Mouse (Mus musculus) midbrain, embryonic 12.5 days (tissue): ENCODE data around the gene Ppp1r14a. TPM values are rescaled to one million over a fixed set of nuclear protein-coding genes. Genes with fewer than 3 reads are reported as not detected.
A peak's percentile ranks its signal among the peaks of the same experiment; 100 is the strongest.

Source experiments
- ATAC-seq: fragments of 200-750 bp; cut with Nextera tagmentation; 2 replicates; pipeline ENCODE4 v1.8.0; 2017; ENCODE audit warnings: low read depth, moderate TSS enrichment, moderate library complexity; ENCODE audit not compliant: low FRiP score
- H3K27ac ChIP-seq: fragments of 300-500 bp; sonication (generic); replicated peaks from 2 replicates; pipeline ENCODE4 v1.5.1; 2016; ENCODE audit warnings: mild to moderate bottlenecking
- H3K27me3 ChIP-seq: fragments of 300-500 bp; sonication (generic); 2 replicates; pipeline ENCODE4 v1.6.1; 2016; ENCODE audit warnings: mild to moderate bottlenecking
- H3K36me3 ChIP-seq: fragments of 300-500 bp; sonication (generic); 2 replicates; pipeline ENCODE4 v1.6.1; 2016
- H3K4me1 ChIP-seq: fragments of 300-500 bp; sonication (generic); 2 replicates; pipeline ENCODE4 v1.6.1; 2016
- H3K4me2 ChIP-seq: fragments of 300-500 bp; sonication (generic); replicated peaks from 2 replicates; pipeline ENCODE4 v1.6.1; 2016; ENCODE audit warnings: mild to moderate bottlenecking, moderate library complexity
- H3K4me3 ChIP-seq: fragments of 300-500 bp; sonication (generic); 2 replicates; pipeline ENCODE4 v1.5.1; 2016; ENCODE audit warnings: mild to moderate bottlenecking
- H3K9ac ChIP-seq: fragments of 300-500 bp; sonication (generic); replicated peaks from 2 replicates; pipeline ENCODE4 v1.6.1; 2016; ENCODE audit warnings: mild to moderate bottlenecking, moderate library complexity
- H3K9me3 ChIP-seq: fragments of 300-500 bp; sonication (generic); 2 replicates; pipeline ENCODE4 v1.6.1; 2016; ENCODE audit warnings: mild to moderate bottlenecking
- WGBS: fragments of 180-500 bp; shearing (Covaris S2); methylation state at CpG from one replicate; pipeline ENCODE4 v1.1.7; 2016; 5-methylcytosine and 5-hydroxymethylcytosine counted together
- polyA plus RNA-seq: library from polyadenylated mRNA; unstranded; fragments of >200 nt; fragmentation: Nextera tagmentation; extraction: Ambion mirVana; gene quantifications from 2 replicates; pipeline ENCODE4 v1.2.1, GENCODE M21; 2016

Gene Ppp1r14a
- polyA plus RNA-seq, 1 experiment from 2014 or later = 19.2 TPM

DNA sequence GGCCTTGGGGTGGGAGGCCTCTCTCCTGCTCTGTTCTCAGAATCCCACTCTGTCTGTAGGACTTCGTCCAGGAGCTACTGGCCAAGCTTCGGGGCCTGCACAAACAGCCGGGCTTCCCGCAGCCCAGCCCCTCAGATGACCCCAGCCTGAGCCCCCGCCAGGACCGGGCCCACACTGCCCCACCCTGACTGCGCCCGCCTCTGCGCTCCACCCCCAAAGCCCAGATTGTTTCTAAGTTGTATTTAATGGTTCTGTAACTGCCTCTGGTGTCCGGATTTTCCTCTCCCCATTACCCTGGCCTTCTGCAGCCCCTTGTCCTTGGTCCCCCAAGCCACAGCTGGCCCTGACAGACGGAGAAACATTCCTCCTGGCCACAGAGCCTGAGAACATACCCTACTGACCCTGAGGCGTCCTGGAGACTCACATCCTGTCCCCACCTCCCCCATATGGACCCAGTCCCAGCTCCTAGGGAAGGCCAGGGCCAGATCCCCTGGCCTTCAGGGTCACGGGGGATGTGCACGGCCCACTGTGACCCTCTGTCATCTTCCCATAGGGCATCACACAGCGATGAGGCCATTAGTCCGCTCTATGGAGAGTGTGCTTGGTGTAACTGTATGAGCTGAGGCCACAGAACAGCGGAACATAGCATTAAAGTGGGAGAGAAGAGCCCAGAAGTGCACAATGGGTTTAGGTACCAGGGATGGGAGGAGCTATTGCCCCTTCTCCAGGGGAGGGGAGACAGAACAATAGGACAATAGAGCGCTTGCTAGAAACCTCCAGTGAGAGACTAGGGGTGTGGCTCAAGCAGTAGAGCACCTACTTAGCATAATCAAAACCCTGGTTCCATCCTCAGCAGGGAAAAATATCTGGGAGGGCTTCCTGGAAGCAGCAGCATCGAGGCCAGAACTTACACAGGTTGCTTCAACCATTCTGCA, 4.3 kb downstream of the Ppp1r14a start:
- ATAC-seq = no peak
- peak overlapping the region; percentile 80 for H3K27ac ChIP-seq
- H3K4me1 ChIP-seq = peaks cover 49% of the 10 kb centered on the region
- H3K9me3 ChIP-seq = no peaks in the 10 kb centered on the region
- no peak overlapping the region for H3K4me2 ChIP-seq
- no peaks in the 10 kb centered on the region for H3K36me3 ChIP-seq
- H3K9ac ChIP-seq = peak overlapping the region; percentile 28; the same call in 1 of the 2 replicates
- peaks cover 24% of the 10 kb centered on the region for H3K27me3 ChIP-seq
- 24% methylated on average over 19 of the region's 19 CpGs for WGBS
- H3K4me3 ChIP-seq = no peak overlapping the region

DNA sequence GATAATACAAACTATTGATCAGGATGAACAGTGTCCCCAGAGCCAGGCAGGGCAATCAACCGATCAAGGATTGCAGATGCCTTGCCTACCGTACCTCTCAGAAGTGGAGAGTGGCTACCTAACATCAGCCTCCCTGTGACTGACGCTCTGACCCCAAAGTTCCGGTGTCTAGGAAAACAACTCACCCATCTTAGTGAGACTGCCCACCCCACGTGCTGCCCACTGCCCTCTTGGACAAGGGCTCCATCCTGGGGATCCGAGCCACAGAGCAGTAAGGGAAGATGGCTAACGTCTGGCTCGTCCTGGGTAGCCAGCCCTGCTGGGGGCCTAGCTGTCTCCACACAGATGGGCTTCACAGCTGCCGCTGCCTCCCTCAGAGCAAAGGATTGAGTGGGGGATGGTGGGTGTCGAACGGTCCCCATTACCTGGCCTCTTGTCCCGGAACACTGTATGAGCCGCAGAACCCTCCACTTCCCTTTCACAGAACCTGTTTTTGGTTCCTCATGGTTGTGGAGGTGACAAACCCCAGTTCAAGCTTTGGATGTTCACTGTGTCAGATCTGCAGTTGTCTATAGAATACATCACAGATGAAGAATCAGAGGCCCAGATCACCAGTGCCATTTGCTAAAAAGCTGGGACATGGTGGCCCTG, 5.1 kb downstream of the Ppp1r14a start:
- Histone ChIP-seq H3K27me3 (peaks cover 20% of the 10 kb centered on the region), H3K4me2 (no peak overlapping the region), H3K27ac (0 out of 2 replicates have a peak overlapping the region, but pooled peaks have one; percentile 80), H3K4me3 (no peak overlapping the region), H3K9me3 (no peaks in the 10 kb centered on the region), H3K4me1 (peaks cover 45% of the 10 kb centered on the region), H3K36me3 (no peaks in the 10 kb centered on the region), H3K9ac (no peak overlapping the region)
- no peak for ATAC-seq
- 70% methylated on average over 13 of the region's 13 CpGs for WGBS

DNA sequence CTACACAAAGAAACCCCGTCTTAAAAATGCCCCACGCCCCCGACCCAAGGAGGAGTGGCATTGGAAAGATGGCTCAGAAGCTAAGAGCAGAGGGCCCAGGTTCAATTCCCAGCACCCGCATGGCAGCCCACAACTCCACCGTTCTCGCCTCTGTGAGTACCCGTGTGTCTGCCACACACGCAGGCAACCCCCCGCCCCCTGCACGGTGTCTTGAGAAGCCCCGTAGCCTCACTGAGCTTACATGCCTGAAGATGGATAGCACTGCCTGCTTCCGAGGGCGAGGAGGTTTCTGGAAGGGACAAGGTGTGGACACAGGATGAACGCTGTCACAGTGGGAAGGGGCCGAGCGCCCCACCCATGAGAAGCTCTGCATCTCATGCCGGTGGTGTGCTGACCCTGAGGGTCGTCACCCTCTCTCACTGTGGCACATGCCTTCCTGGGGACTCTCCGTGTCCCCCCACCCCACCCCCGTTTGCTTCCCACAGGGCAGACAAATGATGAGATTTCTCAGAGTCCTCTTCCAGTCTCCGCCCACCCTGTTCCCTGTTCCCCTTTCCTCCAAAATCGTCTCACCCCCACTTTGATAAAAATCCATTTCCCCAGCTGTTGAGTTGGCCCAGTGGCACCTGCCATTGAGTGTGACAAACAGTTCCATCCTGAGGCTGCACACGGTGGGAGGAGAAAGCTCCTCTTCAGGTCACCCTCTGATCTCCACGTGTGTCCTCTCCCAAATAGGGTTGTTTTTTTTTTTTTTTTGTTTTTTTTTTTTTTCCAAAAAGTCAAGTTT, 6.9 kb downstream of the Ppp1r14a start:
- H3K9ac ChIP-seq = no peak overlapping the region
- no peak overlapping the region for H3K27ac ChIP-seq
- H3K27me3 ChIP-seq = 0 out of 2 replicates have a peak, but pooled peaks cover 2% of the 10 kb centered on the region
- no peaks in the 10 kb centered on the region for H3K9me3 ChIP-seq
- H3K36me3 ChIP-seq = no peaks in the 10 kb centered on the region
- H3K4me2 ChIP-seq = no peak overlapping the region
- H3K4me1 ChIP-seq = peaks cover 32% of the 10 kb centered on the region
- no peak for ATAC-seq
- H3K4me3 ChIP-seq = no peak overlapping the region
- 85% methylated on average over 24 of the region's 24 CpGs for WGBS

DNA sequence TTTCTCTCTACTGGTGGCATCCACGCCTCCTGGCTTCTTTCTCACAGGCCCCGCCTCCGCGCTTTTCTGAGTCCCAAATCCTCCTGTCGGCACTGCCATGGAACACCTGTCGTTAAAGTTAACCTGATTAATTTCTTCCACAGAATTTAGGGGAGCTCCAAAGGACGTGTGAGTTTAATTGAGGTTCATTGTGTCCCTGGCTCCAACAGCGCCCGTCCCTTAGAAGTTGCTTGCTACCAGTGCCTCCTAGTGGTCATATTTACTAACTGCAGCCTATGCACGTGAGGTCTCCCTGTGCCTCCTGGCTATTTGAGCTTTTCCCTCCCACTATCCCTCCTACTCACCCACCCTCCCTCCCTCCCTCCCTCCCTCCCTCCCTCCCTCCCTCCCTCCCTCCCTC, 7.9 kb downstream of the Ppp1r14a start:
- WGBS = 15% methylated on average over 10 of the region's 10 CpGs
- Histone ChIP-seq H3K4me1 (peaks cover 22% of the 10 kb centered on the region), H3K27me3 (no peaks in the 10 kb centered on the region), H3K36me3 (no peaks in the 10 kb centered on the region), H3K27ac (no peak overlapping the region), H3K9me3 (no peaks in the 10 kb centered on the region), H3K9ac (no peak overlapping the region), H3K4me3 (no peak overlapping the region), H3K4me2 (no peak overlapping the region)
- ATAC-seq = no peak

DNA sequence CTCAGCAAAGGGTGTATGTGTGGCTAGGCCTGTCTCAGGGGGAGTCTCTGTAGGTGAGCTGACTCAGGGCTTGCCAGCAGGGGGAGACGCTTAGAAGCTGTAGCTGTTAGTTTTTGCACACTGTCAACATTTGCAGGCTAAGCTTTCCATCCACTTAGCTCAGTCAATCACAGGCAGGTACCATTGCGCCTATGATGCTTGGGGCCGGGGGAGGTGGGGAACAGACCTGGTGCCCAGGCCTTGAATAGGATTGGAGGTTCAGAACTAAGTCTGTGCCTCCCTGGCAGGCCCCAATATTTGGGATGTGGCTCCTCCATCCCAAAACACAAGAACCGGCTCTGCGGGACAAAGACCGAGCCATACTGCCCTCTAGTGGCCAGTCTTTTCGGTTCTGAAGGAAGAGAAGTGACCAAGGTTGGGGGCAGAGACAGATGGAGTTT, 12.0 kb downstream of the Ppp1r14a start:
- Histone ChIP-seq H3K9me3 (no peaks in the 10 kb centered on the region), H3K4me2 (peak overlapping the region; percentile 29), H3K36me3 (no peaks in the 10 kb centered on the region), H3K9ac (no peak overlapping the region), H3K27me3 (no peaks in the 10 kb centered on the region), H3K4me1 (peaks cover 18% of the 10 kb centered on the region), H3K4me3 (0 out of 2 replicates have a peak overlapping the region, but pooled peaks have one; percentile 16), H3K27ac (peak overlapping the region; percentile 39; the same call in 1 of the 2 replicates)
- ATAC-seq = no peak
- WGBS = 1% methylated on average over 7 of the region's 7 CpGs

DNA sequence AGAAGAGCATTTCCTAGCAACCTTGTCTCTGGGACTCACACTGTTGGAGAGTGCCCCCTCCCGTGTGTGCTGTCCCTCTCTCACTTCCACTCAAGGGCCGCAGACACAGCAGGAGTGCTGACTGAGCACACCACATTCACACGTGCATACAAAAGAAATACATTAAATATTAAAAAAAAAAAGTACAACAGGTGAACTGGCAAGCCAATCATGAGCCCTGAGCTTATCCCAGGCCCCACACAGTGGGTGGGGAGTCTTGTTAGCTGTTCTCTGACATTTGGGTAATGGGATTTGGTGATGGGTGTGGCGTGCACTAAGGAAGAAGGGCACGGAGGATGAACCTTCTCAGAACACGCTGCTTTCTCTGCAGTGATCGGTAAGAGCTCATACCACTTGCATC, 13.5 kb downstream of the Ppp1r14a start:
- WGBS = 63% methylated on average over 7 of the region's 7 CpGs
- no peak for ATAC-seq
- Histone ChIP-seq H3K9me3 (no peaks in the 10 kb centered on the region), H3K27me3 (no peaks in the 10 kb centered on the region), H3K4me3 (no peak overlapping the region), H3K4me1 (peaks cover 33% of the 10 kb centered on the region), H3K9ac (no peak overlapping the region), H3K36me3 (no peaks in the 10 kb centered on the region), H3K27ac (no peak overlapping the region), H3K4me2 (no peak overlapping the region)

DNA sequence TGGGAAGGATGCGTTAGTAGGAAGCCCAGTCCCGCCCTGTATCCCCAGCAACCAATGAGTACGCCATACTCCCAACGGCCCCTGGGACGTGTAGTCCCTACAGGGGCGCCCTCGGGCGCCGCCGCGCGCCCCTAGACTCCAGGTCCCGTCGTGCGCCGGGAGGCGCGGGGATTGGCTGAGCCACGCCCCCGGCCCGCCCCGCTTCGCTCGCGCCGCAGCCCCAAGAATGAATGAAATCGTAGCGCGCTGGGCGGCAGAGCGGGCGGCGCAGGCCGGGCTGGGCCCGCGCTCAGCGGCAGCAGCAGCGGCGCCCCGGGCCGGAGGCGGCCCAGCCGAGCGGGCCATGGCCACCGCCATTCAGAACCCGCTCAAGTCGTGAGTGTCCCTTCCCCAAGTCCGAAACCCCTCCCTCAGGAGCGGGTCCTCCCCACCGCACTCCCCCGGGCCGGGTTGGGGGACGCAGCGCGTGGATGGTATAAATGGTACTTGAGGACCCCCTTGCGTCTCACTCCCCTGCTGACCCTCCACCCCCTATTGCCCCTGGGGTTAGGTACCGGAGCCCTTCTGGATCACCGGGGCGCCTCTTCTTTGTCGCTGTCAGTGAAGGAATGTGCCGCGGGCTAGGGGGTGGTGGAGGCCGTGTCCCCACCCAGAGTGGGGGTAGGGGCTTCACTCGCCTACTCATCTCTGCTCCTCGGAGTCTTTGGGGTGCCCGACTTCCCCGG, 14.8 kb downstream of the Ppp1r14a start, which contains the start of gene Dpf1:
Gene Dpf1 (plus strand): TSS at position 214 of the 725 bp plus-strand sequence.
- WGBS = under 1% methylated on average over 67 of the region's 67 CpGs
- H3K36me3 ChIP-seq = no peaks in the 10 kb centered on the region
- peak within 1 kb of the TSS; percentile 70 for H3K4me3 ChIP-seq
- peaks cover 42% of the 10 kb centered on the region for H3K4me1 ChIP-seq
- ATAC-seq = peak; percentile 81
- peak within 1 kb of the TSS; percentile 91 for H3K27ac ChIP-seq
- H3K9ac ChIP-seq = peak within 1 kb of the TSS; percentile 82
- H3K4me2 ChIP-seq = peak within 1 kb of the TSS; percentile 79
- no peaks in the 10 kb centered on the region for H3K9me3 ChIP-seq
- no peaks in the 10 kb centered on the region for H3K27me3 ChIP-seq

DNA sequence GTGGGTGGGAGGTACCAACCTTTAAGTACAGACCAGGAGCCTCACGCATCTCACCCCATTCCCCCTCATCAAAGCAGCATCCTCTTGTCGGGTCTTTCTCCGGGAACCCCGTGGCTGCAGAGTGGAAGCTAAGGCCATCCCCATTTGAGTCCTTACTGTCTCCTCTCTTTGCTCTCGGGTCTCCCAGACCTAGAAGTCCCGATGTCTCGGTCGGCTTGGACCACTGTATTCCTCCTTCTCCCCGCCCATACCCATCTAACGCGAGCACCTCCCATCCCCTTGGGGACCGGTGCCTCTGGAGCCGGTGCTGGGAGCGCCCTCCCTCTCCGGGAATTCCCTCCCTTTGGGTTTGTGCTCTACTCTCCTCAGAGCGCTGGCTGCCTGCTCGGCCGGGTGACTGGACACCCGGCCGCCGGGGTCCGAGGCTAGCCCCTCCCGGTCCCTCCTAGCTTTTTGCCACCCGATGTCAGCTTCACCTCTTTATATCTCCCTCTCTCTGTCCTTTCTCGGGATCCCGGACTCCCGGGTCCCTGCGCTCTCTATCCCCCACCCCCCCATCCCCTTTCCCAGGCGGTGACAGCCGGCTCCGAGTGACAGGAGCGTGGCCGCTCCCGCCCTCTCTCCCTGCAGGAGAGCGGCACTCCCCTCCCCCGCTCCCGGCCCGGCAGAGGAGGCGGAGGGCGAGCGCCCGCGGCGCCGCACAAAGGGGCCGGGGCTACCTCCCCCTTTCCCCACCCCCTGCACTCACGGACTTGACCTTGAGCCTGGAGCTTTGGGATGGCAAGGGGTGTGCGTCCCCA, 15.6 kb downstream of the Ppp1r14a start:
- no peaks in the 10 kb centered on the region for H3K9me3 ChIP-seq
- peak; percentile 31 for ATAC-seq
- peak overlapping the region; percentile 82 for H3K9ac ChIP-seq
- peaks cover 50% of the 10 kb centered on the region for H3K4me1 ChIP-seq
- under 1% methylated on average over 30 of the region's 48 CpGs for WGBS
- H3K4me2 ChIP-seq = peak overlapping the region; percentile 79
- H3K27me3 ChIP-seq = no peaks in the 10 kb centered on the region; the same call in 1 of the 2 replicates
- H3K36me3 ChIP-seq = no peaks in the 10 kb centered on the region
- H3K27ac ChIP-seq = peak overlapping the region; percentile 91
- peak overlapping the region; percentile 70 for H3K4me3 ChIP-seq

DNA sequence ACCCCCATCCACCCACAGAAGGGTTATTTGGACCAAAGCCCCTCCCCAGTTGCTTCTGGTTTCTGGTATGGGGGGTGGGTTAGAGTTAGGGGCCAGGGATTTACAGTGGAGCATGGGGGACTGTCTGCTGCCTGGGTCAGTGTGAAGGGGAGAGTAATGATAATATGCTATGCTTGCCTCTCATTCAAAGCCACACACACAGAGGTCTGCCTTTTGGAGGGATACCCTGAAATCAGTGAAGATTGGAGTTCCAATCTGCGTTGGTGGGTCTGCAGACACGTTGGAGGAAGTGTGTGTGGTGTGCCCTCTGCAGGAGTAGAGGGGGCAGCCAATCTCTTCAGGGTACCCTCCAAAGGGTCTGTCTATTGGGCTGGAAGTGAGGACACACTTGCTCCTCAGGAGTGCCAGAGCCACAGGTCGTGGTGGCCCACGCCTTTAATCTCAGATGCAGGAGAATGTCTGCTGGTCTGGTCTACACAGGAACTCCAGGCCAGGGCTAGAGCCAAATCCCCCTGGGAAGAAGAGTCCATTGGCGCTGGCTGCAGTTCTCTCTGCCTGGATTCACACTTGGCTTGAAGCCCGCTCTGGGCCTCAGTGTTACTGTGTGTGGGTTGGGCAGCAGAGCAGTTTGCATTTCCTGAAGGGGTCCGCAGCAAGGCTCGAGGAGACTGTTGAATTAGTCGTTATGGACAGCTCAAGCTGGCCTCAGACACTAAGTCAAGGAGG, 16.3 kb downstream of the Ppp1r14a start:
- WGBS = 8% methylated on average over 9 of the region's 9 CpGs
- H3K36me3 ChIP-seq = no peaks in the 10 kb centered on the region
- H3K9me3 ChIP-seq = no peaks in the 10 kb centered on the region
- H3K4me1 ChIP-seq = peaks cover 56% of the 10 kb centered on the region
- ATAC-seq = no peak
- peaks cover 3% of the 10 kb centered on the region; the same call in 1 of the 2 replicates for H3K27me3 ChIP-seq
- H3K4me2 ChIP-seq = peak overlapping the region; percentile 79
- H3K9ac ChIP-seq = peak overlapping the region; percentile 82
- peak overlapping the region; percentile 70 for H3K4me3 ChIP-seq
- H3K27ac ChIP-seq = peak overlapping the region; percentile 91

DNA sequence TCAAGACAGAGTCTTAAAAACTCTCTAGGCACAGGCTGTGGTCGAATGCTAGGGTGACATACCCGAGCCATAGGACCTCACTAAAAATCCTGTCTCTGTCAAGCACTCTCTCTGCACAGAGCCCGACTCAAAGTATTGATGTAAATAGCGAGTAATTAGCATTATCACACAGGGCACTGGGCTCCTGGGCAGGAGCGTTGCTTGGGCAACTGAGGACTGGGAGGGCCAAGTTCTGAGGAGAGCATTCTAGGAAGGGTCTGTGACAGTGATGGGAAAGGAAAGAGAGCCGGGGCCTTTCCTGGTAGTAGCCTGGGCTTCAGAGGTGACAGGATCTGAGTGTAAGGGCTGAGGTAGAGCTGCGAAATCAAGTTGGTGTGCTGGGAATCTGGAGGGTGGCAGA, 17.0 kb downstream of the Ppp1r14a start:
- H3K4me3 ChIP-seq = peak overlapping the region; percentile 70
- H3K4me2 ChIP-seq = peak overlapping the region; percentile 79
- H3K9me3 ChIP-seq = no peaks in the 10 kb centered on the region
- 24% methylated on average over 7 of the region's 7 CpGs for WGBS
- no peak for ATAC-seq
- H3K4me1 ChIP-seq = peaks cover 60% of the 10 kb centered on the region
- peak overlapping the region; percentile 82 for H3K9ac ChIP-seq
- peak overlapping the region; percentile 91 for H3K27ac ChIP-seq
- peaks cover 4% of the 10 kb centered on the region for H3K36me3 ChIP-seq
- peaks cover 10% of the 10 kb centered on the region; the same call in 1 of the 2 replicates for H3K27me3 ChIP-seq
